Mouse (Mus musculus) splenic B cell, adult 2 months (primary cell): ENCODE measurements at regions not wholly inside any gene's neighbourhood (a gene's known extent, or its start where the extent isn't known, plus 50 kb on each side); places are given as distances from the start of the nearest gene placed in this dataset.

Experiments
- DNase-seq: peaks from one replicate; pipeline ENCODE4 v3.0.0-alpha.2; 2011; ENCODE audit warnings: low read depth, low spot score
- H3K27me3 ChIP-seq: 2 replicates; pipeline ENCODE4 v1.6.1; 2012; ENCODE audit warnings: mild to moderate bottlenecking, low read length, moderate library complexity, mixed read lengths; ENCODE audit not compliant: control insufficient read depth, poor library complexity, insufficient read depth, severe bottlenecking
- H3K36me3 ChIP-seq: 2 replicates; pipeline ENCODE4 v1.6.1; 2012; ENCODE audit warnings: mild to moderate bottlenecking, low read length, moderate library complexity, mixed read lengths; ENCODE audit not compliant: control insufficient read depth, poor library complexity, insufficient read depth, severe bottlenecking

GRCm38 (mm10) chr13:28724300-28724699 is 229.2 kb downstream of the Sox4 start:
- H3K27me3 ChIP-seq, result no peaks in the 10 kb centered on the region
- H3K36me3 ChIP-seq, result no peaks in the 10 kb centered on the region
- DNase-seq, result peak; percentile 2

- DNase-seq, result no peak
- H3K27me3 ChIP-seq, result no peaks in the 10 kb centered on the region
- no peaks in the 10 kb centered on the region for H3K36me3 ChIP-seq
Measured at GRCm38 (mm10) chr13:28722074-28722473, 231.4 kb downstream of the Sox4 start.

- Histone ChIP-seq H3K36me3 (no peaks in the 10 kb centered on the region), H3K27me3 (no peaks in the 10 kb centered on the region)
- no peak for DNase-seq
Measured at GRCm38 (mm10) chr13:28721548-28721981, 231.9 kb downstream of the Sox4 start.

- no peak for DNase-seq
- Histone ChIP-seq H3K36me3 (no peaks in the 10 kb centered on the region), H3K27me3 (no peaks in the 10 kb centered on the region)
Measured at GRCm38 (mm10) chr13:28720639-28721239, 232.8 kb downstream of the Sox4 start.

GRCm38 (mm10) chr13:28720169-28720568 is 233.3 kb downstream of the Sox4 start:
- peak; percentile 4 for DNase-seq
- Histone ChIP-seq H3K27me3 (no peaks in the 10 kb centered on the region), H3K36me3 (no peaks in the 10 kb centered on the region)

GRCm38 (mm10) chr13:28718868-28719265 is 234.6 kb downstream of the Sox4 start:
- DNase-seq, result no peak
- Histone ChIP-seq H3K27me3 (no peaks in the 10 kb centered on the region), H3K36me3 (no peaks in the 10 kb centered on the region)

GRCm38 (mm10) chr13:28718169-28718867 is 235.2 kb downstream of the Sox4 start:
- Histone ChIP-seq H3K36me3 (no peaks in the 10 kb centered on the region), H3K27me3 (no peaks in the 10 kb centered on the region)
- DNase-seq, result no peak

- DNase-seq, result no peak
- Histone ChIP-seq H3K36me3 (no peaks in the 10 kb centered on the region), H3K27me3 (no peaks in the 10 kb centered on the region)
Measured at GRCm38 (mm10) chr13:28717404-28717803, 236.1 kb downstream of the Sox4 start.

- Histone ChIP-seq H3K36me3 (no peaks in the 10 kb centered on the region), H3K27me3 (no peaks in the 10 kb centered on the region)
- DNase-seq, result no peak
Measured at GRCm38 (mm10) chr13:28709966-28710365, 243.5 kb downstream of the Sox4 start.

GRCm38 (mm10) chr13:28701309-28701708 is 252.2 kb downstream of the Sox4 start:
- Histone ChIP-seq H3K36me3 (no peaks in the 10 kb centered on the region), H3K27me3 (no peaks in the 10 kb centered on the region)
- DNase-seq, result no peak

GRCm38 (mm10) chr13:28700081-28700480 is 253.4 kb downstream of the Sox4 start:
- no peak for DNase-seq
- no peaks in the 10 kb centered on the region for H3K36me3 ChIP-seq

GRCm38 (mm10) chr13:28699490-28700032 is 254.0 kb downstream of the Sox4 start:
- Histone ChIP-seq H3K27me3 (no peaks in the 10 kb centered on the region), H3K36me3 (no peaks in the 10 kb centered on the region)
- DNase-seq, result no peak

More at GRCm38 (mm10) chr13:28700081-28700480, 253.4 kb downstream of the Sox4 start:
- H3K27me3 ChIP-seq, result no peaks in the 10 kb centered on the region

GRCm38 (mm10) chr13:28697796-28698678 is 255.5 kb downstream of the Sox4 start:
- H3K36me3 ChIP-seq, result no peaks in the 10 kb centered on the region
- DNase-seq, result no peak
- H3K27me3 ChIP-seq, result no peaks in the 10 kb centered on the region

- Histone ChIP-seq H3K36me3 (no peaks in the 10 kb centered on the region), H3K27me3 (no peaks in the 10 kb centered on the region)
- DNase-seq, result no peak
Measured at GRCm38 (mm10) chr13:28693078-28693477, 260.4 kb downstream of the Sox4 start.

- H3K27me3 ChIP-seq, result no peaks in the 10 kb centered on the region
- no peak for DNase-seq
Measured at GRCm38 (mm10) chr13:28692587-28692986, 260.9 kb downstream of the Sox4 start.

More at GRCm38 (mm10) chr13:28692587-28692986, 260.9 kb downstream of the Sox4 start:
- no peaks in the 10 kb centered on the region for H3K36me3 ChIP-seq
